Mouse (Mus musculus): ENCODE results near the gene Nrbp1.

- TF ChIP-seq CTCF (IDR thresholded peaks at IDR 0.05; ENCODE audit: low read depth, low read length) (no peak), TAL1 (conservative IDR thresholded peaks at IDR 0.05; ENCODE audit: low read depth, low read length) (no peak)
Observed at GRCm38 (mm10) chr5:31203866-31204265, 36.8 kb upstream of the Nrbp1 start.
